8 mouse cellular contexts compared by ENCODE assay signal in genomic region chr6:143219347-143219746, GRCm38 (mm10). TPM values are rescaled to one million over a fixed set of nuclear protein-coding genes. Genes with fewer than 3 reads are reported as not detected.
DNase-seq lines count a peak whose midpoint lies in the region; ATAC-seq lines count a peak whose summit lies in the region.

No protein-coding gene starts in this region.

- ATAC-seq in megakaryocyte, adult 5-6 weeks (ENCODE audit: poor library complexity, severe bottlenecking): peak; percentile 81

- intact Hi-C loops in heart, postnatal 36 days (cut with DNase I): loop anchor here (5.0 kb wide), 1 partner anchor 1743 kb away; no protein-coding TSS in a partner anchor

- DNase-seq in adrenal gland, postnatal 10 days: peak; percentile 74
- no peak for DNase-seq in adrenal gland, postnatal 25 days
- peak; percentile 79 for DNase-seq in WW6 (ENCODE audit: low read depth, low spot score)
- peak; percentile 86 for DNase-seq in embryo, embryonic 11 days
- peak; percentile 23 to 49 for DNase-seq in heart, postnatal 36 days
- peak; percentile 42 for DNase-seq in layer of hippocampus, adult 9-11 months
- DNase-seq in right cerebral cortex, postnatal 14 days: peak; percentile 52

RNA-seq across cellular contexts. Expression of gene Etnk1, which starts 52.3 kb away (rescaled TPM):
- total RNA-seq in adrenal gland, postnatal 10 days (2021): 10 to 100 TPM; 79.6 to 81.5 TPM
- 114 and 119 TPM in 2 replicates for total RNA-seq in adrenal gland, postnatal 25 days (2021)
- 10 to 100 TPM; 23.8 to 26.9 TPM for total RNA-seq in heart, postnatal 36 days (2021)
- 40.5 and 41.2 TPM in 2 replicates for total RNA-seq in megakaryocyte, adult 5-6 weeks (2015)
- 47.6 and 53.7 TPM in 2 replicates for total RNA-seq in megakaryocyte, adult 5-6 weeks (2017)
